Mouse (Mus musculus): Measurements from ENCODE around the gene Ndufs2.

DNA sequence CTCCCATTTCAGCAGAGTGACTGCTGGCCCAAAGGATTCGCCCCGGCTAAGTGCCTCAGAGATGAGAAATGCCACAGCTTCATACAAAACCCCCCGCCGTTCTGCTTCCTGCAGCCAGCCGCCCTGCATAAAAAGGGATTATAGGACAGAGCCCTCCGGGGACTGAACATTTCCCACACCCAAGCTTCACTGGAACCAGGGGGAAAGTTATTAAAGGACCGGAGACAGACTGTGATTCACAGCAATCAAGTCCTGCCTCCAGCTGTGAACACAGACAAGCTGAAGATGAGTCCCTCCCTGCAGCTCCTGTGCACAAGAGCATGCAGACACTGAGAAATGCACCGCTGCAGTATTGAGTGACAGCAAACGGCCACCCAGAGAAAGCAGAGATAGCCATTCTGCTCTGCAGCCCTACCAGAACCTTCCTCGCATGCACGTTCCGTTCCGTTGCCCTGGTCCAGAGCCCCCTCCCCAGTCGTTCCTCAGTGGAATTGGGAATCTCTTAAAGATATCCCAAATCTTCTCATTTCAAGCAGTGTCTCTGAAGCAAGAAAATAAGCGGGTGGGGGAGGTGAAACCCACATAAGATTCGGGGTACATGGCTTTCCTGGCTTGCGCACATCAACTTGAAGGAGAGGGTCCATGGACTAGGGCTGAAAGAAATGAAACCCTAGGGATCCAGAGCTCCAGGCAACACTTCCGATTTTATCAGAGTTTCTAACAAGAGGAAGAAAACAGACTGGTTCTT lies 57.9 kb downstream of the Ndufs2 start:
- no peak for TF ChIP-seq CTCF (IDR thresholded peaks at IDR 0.05; ENCODE audit: low read depth, low read length)
- no peak for TF ChIP-seq TAL1 (conservative IDR thresholded peaks at IDR 0.05; ENCODE audit: low read depth, low read length)
- no peak for TF ChIP-seq GATA1 (IDR thresholded peaks at IDR 0.05; ENCODE audit: borderline replicate concordance, low read length)
- no peak for TF ChIP-seq POLR2AphosphoS5 (IDR thresholded peaks at IDR 0.05; ENCODE audit: insufficient replicate concordance, low read depth, low read length)
- no peak for TF ChIP-seq GATA2 (IDR thresholded peaks at IDR 0.05; ENCODE audit: borderline replicate concordance, low read depth, low read length)

Measured in G1E (cell line).